Mouse (Mus musculus) urinary bladder, postnatal 36 days (tissue): ENCODE results near the gene Wnt5b.

Source experiments
- DNase-seq, 2 experiments: peaks; one replicate each; pipeline ENCODE4 v3.0.0; 2022; ENCODE audit warnings: low spot score in 2 of 2, mixed read lengths in 1 of 2

Gene Wnt5b

GRCm38 (mm10) chr6:119387801-119388649, 156.1 kb downstream of the Wnt5b start:
- DNase-seq = no peak

DNA sequence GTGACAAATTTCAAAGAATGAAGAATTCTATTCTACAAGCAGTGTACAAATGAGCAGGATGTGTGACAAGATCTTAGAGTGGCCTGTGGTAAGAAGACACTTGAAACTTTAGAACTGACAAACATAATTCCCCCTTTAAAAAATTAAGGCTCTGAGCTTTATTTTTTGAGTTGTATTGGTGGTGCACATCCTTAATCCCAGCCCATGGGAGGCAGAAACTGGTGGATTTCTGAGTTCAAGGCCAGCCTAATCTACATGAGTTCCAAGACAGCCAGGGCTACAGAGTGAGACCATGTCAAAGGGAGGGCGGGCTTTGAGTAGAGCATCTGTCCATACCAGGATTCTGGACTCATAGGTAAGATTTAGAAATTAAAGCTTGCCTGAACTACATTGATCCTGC, 157.3 kb downstream of the Wnt5b start:
- DNase-seq = no peak

- no peak for DNase-seq
Observed at GRCm38 (mm10) chr6:119386421-119386820, 157.7 kb downstream of the Wnt5b start.

GRCm38 (mm10) chr6:119385668-119386067, 158.5 kb downstream of the Wnt5b start:
- no peak for DNase-seq
